Mouse (Mus musculus): Measurements from ENCODE around the gene Crim1. TPM values are rescaled to one million over a fixed set of nuclear protein-coding genes. Genes with fewer than 3 reads are reported as not detected.

Gene Crim1
- polyA plus RNA-seq, 1 experiment: 55.2 TPM

DNA sequence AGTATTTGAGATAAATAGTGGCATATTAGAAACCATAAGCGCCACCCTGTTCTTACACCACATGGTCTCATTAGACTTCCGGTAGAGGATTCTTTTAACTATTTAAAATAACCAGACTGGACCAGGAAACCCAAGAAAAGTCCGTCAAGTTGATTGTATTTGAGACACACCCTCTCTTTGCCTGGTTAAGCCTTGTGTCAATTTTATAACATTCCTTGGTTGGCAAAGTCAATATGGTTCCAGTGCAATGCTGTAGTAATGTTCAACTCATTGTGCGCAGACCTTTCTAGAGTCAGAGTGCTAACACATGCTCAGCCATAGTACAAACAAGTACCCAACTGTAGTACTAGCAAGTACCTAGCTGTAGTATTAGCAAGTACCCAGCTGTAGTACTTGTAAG, 61.6 kb downstream of the Crim1 start:
- no peak for TF ChIP-seq CTCF (IDR thresholded peaks at IDR 0.05; ENCODE audit: borderline replicate concordance, insufficient read depth, low read length)
- 0 out of 2 replicates have a peak, but pooled peaks cover 6% of the 10 kb centered on the region for H3K4me1 ChIP-seq (ENCODE audit: control insufficient read depth, insufficient read depth, low read length)
- H3K4me3 ChIP-seq (ENCODE audit: insufficient read depth, low read length): no peak overlapping the region
- no peak overlapping the region for H3K27ac ChIP-seq (ENCODE audit: insufficient read depth, low read length)

GRCm38 (mm10) chr17:78264116-78264515, 64.1 kb downstream of the Crim1 start:
- 0 out of 2 replicates have a peak, but pooled peaks cover 10% of the 10 kb centered on the region for H3K4me1 ChIP-seq (ENCODE audit: control insufficient read depth, insufficient read depth, low read length)
- H3K4me3 ChIP-seq (ENCODE audit: insufficient read depth, low read length): no peak overlapping the region
- no peak overlapping the region for H3K27ac ChIP-seq (ENCODE audit: insufficient read depth, low read length)
- TF ChIP-seq POLR2A (IDR thresholded peaks at IDR 0.05; ENCODE audit: low read depth, low read length): no peak
- TF ChIP-seq CTCF (IDR thresholded peaks at IDR 0.05; ENCODE audit: borderline replicate concordance, insufficient read depth, low read length): no peak

GRCm38 (mm10) chr17:78265135-78265534, 65.1 kb downstream of the Crim1 start:
- H3K4me3 ChIP-seq (ENCODE audit: insufficient read depth, low read length): no peak overlapping the region
- H3K4me1 ChIP-seq (ENCODE audit: control insufficient read depth, insufficient read depth, low read length): 0 out of 2 replicates have a peak, but pooled peaks cover 10% of the 10 kb centered on the region
- TF ChIP-seq CTCF (IDR thresholded peaks at IDR 0.05; ENCODE audit: borderline replicate concordance, insufficient read depth, low read length) (no peak), POLR2A (IDR thresholded peaks at IDR 0.05; ENCODE audit: low read depth, low read length) (no peak)
- no peak overlapping the region for H3K27ac ChIP-seq (ENCODE audit: insufficient read depth, low read length)

- no peak for TF ChIP-seq POLR2A (IDR thresholded peaks at IDR 0.05; ENCODE audit: low read depth, low read length)
- TF ChIP-seq CTCF (IDR thresholded peaks at IDR 0.05; ENCODE audit: borderline replicate concordance, insufficient read depth, low read length): no peak
- Histone ChIP-seq H3K27ac (ENCODE audit: insufficient read depth, low read length) (no peak overlapping the region), H3K4me3 (ENCODE audit: insufficient read depth, low read length) (no peak overlapping the region), H3K4me1 (ENCODE audit: control insufficient read depth, insufficient read depth, low read length) (peaks cover 17% of the 10 kb centered on the region)
Observed at GRCm38 (mm10) chr17:78266271-78266670, 66.2 kb downstream of the Crim1 start.

- TF ChIP-seq POLR2A (IDR thresholded peaks at IDR 0.05; ENCODE audit: low read depth, low read length) (no peak), CTCF (IDR thresholded peaks at IDR 0.05; ENCODE audit: borderline replicate concordance, insufficient read depth, low read length) (no peak)
- Histone ChIP-seq H3K27ac (ENCODE audit: insufficient read depth, low read length) (no peak overlapping the region), H3K4me3 (ENCODE audit: insufficient read depth, low read length) (no peak overlapping the region), H3K4me1 (ENCODE audit: control insufficient read depth, insufficient read depth, low read length) (peaks cover 31% of the 10 kb centered on the region)
Observed at GRCm38 (mm10) chr17:78268591-78268990, 68.5 kb downstream of the Crim1 start.

GRCm38 (mm10) chr17:78269311-78269710, 69.3 kb downstream of the Crim1 start:
- no peak for TF ChIP-seq POLR2A (IDR thresholded peaks at IDR 0.05; ENCODE audit: low read depth, low read length)
- no peak for TF ChIP-seq CTCF (IDR thresholded peaks at IDR 0.05; ENCODE audit: borderline replicate concordance, insufficient read depth, low read length)
- Histone ChIP-seq H3K4me1 (ENCODE audit: control insufficient read depth, insufficient read depth, low read length) (peaks cover 25% of the 10 kb centered on the region), H3K27ac (ENCODE audit: insufficient read depth, low read length) (no peak overlapping the region), H3K4me3 (ENCODE audit: insufficient read depth, low read length) (no peak overlapping the region)

- Histone ChIP-seq H3K27ac (ENCODE audit: insufficient read depth, low read length) (no peak overlapping the region), H3K4me3 (ENCODE audit: insufficient read depth, low read length) (no peak overlapping the region), H3K4me1 (ENCODE audit: control insufficient read depth, insufficient read depth, low read length) (peaks cover 25% of the 10 kb centered on the region)
- TF ChIP-seq CTCF (IDR thresholded peaks at IDR 0.05; ENCODE audit: borderline replicate concordance, insufficient read depth, low read length) (no peak), POLR2A (IDR thresholded peaks at IDR 0.05; ENCODE audit: low read depth, low read length) (no peak)
Observed at GRCm38 (mm10) chr17:78270019-78270418, 70.0 kb downstream of the Crim1 start.

- no peak for TF ChIP-seq CTCF (IDR thresholded peaks at IDR 0.05; ENCODE audit: borderline replicate concordance, insufficient read depth, low read length)
- peaks cover 25% of the 10 kb centered on the region for H3K4me1 ChIP-seq (ENCODE audit: control insufficient read depth, insufficient read depth, low read length)
- H3K27ac ChIP-seq (ENCODE audit: insufficient read depth, low read length): peak overlapping the region; percentile 92
- no peak overlapping the region for H3K4me3 ChIP-seq (ENCODE audit: insufficient read depth, low read length)
Observed at GRCm38 (mm10) chr17:78271731-78272130, 71.7 kb downstream of the Crim1 start.

DNA sequence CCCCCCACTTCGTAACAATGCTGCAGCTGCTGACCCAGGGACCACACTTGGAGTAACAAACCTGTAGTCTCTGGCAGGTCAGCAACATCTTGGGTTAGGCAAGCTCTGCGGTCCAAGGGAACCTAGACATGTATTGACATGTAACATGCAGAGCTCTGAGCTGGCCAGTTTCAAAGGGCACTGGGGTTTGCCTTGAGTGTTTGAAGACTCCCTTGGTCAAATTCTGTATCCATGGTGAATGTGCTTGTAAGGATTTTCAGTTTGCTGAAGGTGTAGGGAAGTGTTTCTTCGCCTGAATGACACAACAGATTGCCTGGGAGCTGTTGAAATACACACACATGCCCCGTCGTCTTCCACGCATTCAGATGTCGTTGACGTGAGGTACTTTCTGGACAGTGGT, 72.1 kb downstream of the Crim1 start:
- Histone ChIP-seq H3K4me1 (ENCODE audit: control insufficient read depth, insufficient read depth, low read length) (peaks cover 25% of the 10 kb centered on the region), H3K27ac (ENCODE audit: insufficient read depth, low read length) (peak overlapping the region; percentile 92), H3K4me3 (ENCODE audit: insufficient read depth, low read length) (no peak overlapping the region)
- TF ChIP-seq POLR2A (IDR thresholded peaks at IDR 0.05; ENCODE audit: low read depth, low read length) (no peak), CTCF (IDR thresholded peaks at IDR 0.05; ENCODE audit: borderline replicate concordance, insufficient read depth, low read length) (no peak)

- peaks cover 24% of the 10 kb centered on the region for H3K4me1 ChIP-seq (ENCODE audit: control insufficient read depth, insufficient read depth, low read length)
- H3K4me3 ChIP-seq (ENCODE audit: insufficient read depth, low read length): no peak overlapping the region
- TF ChIP-seq CTCF (IDR thresholded peaks at IDR 0.05; ENCODE audit: borderline replicate concordance, insufficient read depth, low read length): no peak
- TF ChIP-seq POLR2A (IDR thresholded peaks at IDR 0.05; ENCODE audit: low read depth, low read length): no peak
- peak overlapping the region; percentile 92 for H3K27ac ChIP-seq (ENCODE audit: insufficient read depth, low read length)
Observed at GRCm38 (mm10) chr17:78272713-78273483, 72.8 kb downstream of the Crim1 start.

Data from embryonic fibroblast, embryonic 13.5 days (primary cell).